Mouse (Mus musculus): ENCODE measurements around the gene Acta1.

DNA sequence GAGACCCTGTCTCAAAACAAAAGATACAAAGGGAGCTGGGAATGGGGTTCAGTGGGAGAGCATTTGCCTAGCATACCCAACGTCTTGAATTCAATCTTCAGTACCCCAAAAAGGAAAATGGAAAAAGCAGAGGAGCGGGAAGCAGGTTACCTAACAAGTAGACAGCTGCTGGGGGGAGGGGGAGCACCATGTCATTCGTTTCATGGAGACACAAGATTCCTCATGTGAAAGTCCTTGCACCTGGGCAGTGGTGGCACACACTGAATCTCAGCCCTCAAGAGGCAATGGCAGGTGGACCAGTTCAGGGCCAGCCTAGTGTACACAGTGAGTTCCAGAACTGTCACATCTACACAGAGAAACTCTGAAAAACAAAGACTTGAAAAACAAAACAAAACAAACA, 37.2 kb downstream of the Acta1 start:
- TF ChIP-seq POLR2A (IDR thresholded peaks at IDR 0.05; ENCODE audit: low read depth, low read length) (no peak), CTCF (IDR thresholded peaks at IDR 0.05; ENCODE audit: extremely low read depth, insufficient read length, insufficient replicate concordance, low read depth, low read length) (no peak)
